Mouse (Mus musculus): Measurements from ENCODE around the gene Ccdc155. TPM values are rescaled to one million over a fixed set of nuclear protein-coding genes. Genes with fewer than 3 reads are reported as not detected.
"Not testable (repeated sequence)": the region's sequence is repeated elsewhere in the genome, so short reads cannot be mapped to it uniquely, and the experiment has no call there.

Ccdc155 gene
- polyA plus RNA-seq, 1 experiment: 0.70 TPM

DNA sequence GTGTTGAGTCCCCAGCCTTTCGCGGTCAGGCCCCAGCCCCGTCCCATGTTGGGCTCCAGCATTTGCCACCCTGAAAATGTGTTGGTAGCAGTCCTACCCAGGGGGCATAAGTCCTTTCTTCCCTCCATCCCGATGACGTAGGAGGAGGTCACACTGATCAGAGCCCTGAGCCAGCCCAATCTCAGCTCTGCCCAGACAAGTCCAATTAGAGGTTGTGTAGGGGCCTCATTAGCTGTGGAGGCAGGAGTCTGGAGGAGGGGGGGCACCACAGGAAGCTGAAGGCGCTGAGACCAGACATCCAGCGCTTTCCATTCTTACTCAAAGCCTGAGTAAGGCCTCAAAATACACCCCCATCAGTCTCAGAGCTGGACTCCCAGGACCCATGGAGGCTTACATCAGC, 18.8 kb downstream of the Ccdc155 start:
- no peak for TF ChIP-seq CTCF (IDR thresholded peaks at IDR 0.05; ENCODE audit: borderline replicate concordance, extremely low read depth, insufficient read depth, insufficient read length)
- TF ChIP-seq POLR2A (IDR thresholded peaks at IDR 0.05; ENCODE audit: borderline replicate concordance, extremely low read depth, insufficient read depth, insufficient read length, poor library complexity, severe bottlenecking): no peak
- no peak for DNase-seq (ENCODE audit: low read depth)

DNA sequence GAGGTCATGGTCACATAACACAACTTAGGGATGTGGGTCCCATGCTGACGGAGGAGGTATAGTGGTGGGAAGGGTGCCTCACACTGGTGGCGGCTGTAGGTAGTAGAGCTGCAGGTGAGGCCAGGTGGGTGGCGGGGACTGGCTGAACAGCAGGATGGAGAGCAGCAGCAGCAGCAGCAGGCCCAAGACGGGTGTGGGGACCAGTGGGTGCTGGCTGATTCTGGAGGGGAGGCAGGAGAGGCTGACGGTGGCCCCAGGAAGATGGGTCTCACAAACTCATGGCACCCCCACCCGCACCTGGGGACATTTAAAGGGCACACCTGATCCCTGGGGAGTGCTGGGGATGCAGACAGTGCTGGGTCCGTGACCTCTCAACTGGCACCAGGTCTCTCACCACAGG, 21.0 kb downstream of the Ccdc155 start:
- TF ChIP-seq CTCF (IDR thresholded peaks at IDR 0.05; ENCODE audit: borderline replicate concordance, extremely low read depth, insufficient read depth, insufficient read length) (no peak), POLR2A (IDR thresholded peaks at IDR 0.05; ENCODE audit: borderline replicate concordance, extremely low read depth, insufficient read depth, insufficient read length, poor library complexity, severe bottlenecking) (no peak)
- DNase-seq (ENCODE audit: low read depth): no peak

DNA sequence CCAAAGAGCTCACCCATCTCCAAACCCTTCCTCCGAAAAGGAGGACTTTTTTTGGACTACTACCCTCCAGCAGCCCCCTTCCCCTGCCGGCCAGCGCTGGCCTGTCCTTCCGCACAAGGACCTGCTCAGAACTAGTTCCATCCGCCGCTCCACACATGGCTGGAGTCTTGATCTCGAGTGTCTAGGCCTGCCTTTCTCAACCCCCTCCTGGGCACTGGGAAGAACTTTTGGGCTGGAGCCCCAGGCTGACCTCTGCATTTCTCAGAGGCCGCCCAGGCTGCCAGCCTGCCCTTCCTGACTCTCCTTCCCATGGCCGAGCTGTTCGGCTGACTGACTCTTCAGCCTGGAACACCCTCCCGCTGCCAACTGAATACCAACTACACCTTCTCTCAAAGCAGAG, 22.1 kb downstream of the Ccdc155 start:
- no peak for DNase-seq (ENCODE audit: low read depth)
- TF ChIP-seq POLR2A (IDR thresholded peaks at IDR 0.05; ENCODE audit: borderline replicate concordance, extremely low read depth, insufficient read depth, insufficient read length, poor library complexity, severe bottlenecking): no peak
- TF ChIP-seq CTCF (IDR thresholded peaks at IDR 0.05; ENCODE audit: borderline replicate concordance, extremely low read depth, insufficient read depth, insufficient read length): no peak

DNA sequence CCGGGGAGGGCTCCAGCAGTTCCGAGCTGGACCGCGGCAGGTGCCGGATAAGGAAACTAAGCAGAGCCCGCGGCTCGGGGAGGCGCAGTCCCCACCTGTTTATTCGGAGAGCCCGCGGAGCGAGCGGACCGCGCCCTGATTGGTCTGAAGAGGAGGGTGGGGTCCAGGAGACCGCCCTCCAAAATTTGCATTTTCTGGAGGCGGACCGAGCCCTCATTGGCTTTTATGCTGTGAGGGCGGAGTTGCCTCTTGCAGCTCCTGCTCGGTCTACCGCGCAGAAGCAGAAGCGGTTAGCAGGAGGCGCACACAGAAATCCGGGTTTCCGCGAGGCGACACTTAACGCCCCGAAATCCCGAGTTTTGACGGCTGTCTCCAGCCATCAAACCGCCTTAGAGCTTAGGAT, 22.5 kb downstream of the Ccdc155 start:
- no peak for TF ChIP-seq CTCF (IDR thresholded peaks at IDR 0.05; ENCODE audit: borderline replicate concordance, extremely low read depth, insufficient read depth, insufficient read length)
- no peak for TF ChIP-seq POLR2A (IDR thresholded peaks at IDR 0.05; ENCODE audit: borderline replicate concordance, extremely low read depth, insufficient read depth, insufficient read length, poor library complexity, severe bottlenecking)

DNA sequence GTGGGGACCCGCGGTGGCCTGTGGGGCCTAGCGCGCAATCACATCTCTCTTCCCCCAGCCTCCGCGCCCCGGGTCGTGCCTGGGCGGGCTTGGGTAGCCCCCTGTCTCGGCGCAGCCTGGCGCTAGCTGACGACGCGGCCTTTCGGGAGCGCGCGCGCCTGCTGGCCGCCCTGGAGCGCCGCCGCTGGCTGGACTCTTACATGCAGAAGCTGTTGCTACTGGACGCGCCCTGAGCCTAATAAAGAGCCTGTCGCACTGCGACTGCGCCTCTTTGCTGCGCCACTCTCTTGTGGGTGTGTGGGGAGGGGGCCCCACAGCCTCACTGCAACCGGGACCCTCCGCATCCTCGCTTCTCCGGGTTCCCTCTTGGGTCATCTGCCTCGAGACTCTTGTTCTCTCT, 23.2 kb downstream of the Ccdc155 start:
- no peak for DNase-seq (ENCODE audit: low read depth)

More for the DNA sequence above, 22.5 kb downstream of the Ccdc155 start:
- DNase-seq (ENCODE audit: low read depth): peak; percentile 93

DNA sequence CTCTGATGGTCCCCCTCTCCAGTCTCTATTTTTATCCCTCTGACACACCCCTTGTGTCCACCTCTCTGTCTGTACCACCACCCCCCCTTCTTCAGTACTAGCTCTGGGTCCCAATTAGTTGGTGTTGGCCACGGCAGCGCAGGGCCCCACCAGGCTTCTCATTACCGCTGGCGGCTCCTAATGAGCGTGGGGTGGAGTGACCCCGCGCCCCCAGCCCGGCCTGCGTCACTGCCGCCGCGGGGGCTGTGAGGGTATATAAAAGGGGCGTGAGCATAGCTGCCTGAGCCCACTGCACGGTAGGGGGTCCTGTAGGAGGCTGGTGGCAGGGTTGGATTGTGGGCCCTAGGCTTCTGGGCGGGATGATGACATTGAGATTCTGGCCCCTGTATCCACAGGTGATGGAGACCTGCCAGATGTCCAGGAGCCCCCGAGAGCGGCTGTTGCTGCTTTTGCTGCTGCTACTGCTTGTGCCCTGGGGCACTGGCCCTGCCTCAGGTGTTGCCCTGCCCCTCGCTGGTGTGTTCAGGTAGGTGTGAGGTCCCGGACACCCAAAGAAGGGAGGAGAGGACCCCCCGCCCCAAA, 23.7 kb downstream of the Ccdc155 start, which contains the start of gene Pth2:
TSS of gene Pth2 (plus strand) at position 100 of the 582 bp plus-strand sequence.
- TF ChIP-seq CTCF (IDR thresholded peaks at IDR 0.05; ENCODE audit: borderline replicate concordance, extremely low read depth, insufficient read depth, insufficient read length): no peak
- no peak for DNase-seq (ENCODE audit: low read depth)

More for the DNA sequence above, 23.2 kb downstream of the Ccdc155 start:
- no peak for TF ChIP-seq CTCF (IDR thresholded peaks at IDR 0.05; ENCODE audit: borderline replicate concordance, extremely low read depth, insufficient read depth, insufficient read length)
- no peak for TF ChIP-seq POLR2A (IDR thresholded peaks at IDR 0.05; ENCODE audit: borderline replicate concordance, extremely low read depth, insufficient read depth, insufficient read length, poor library complexity, severe bottlenecking)

DNA sequence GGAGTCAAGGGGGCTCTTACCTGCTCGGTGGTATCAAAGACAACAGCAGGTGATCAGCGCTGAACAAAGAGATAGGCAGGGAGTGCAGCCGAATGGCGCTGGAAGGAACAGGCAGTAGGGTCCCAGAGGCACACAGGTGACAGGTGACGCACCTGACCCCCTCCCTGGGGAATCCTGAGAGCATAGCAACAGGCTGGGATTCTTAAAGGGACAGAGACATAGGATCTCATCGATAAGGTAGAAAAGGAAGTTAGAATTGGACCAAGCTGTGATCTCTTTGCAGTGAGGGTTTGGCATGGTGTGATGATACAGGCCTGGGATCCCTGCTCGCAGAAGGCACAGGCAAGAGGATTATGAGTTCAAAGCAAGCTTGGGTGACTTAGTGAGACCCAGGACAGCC, 25.2 kb downstream of the Ccdc155 start, which contains the start of gene Gfy:
TSS of gene Gfy (minus strand) at position 101 of the 400 bp plus-strand sequence.
- DNase-seq (ENCODE audit: low read depth): no peak
- TF ChIP-seq CTCF (IDR thresholded peaks at IDR 0.05; ENCODE audit: borderline replicate concordance, extremely low read depth, insufficient read depth, insufficient read length): no peak

DNA sequence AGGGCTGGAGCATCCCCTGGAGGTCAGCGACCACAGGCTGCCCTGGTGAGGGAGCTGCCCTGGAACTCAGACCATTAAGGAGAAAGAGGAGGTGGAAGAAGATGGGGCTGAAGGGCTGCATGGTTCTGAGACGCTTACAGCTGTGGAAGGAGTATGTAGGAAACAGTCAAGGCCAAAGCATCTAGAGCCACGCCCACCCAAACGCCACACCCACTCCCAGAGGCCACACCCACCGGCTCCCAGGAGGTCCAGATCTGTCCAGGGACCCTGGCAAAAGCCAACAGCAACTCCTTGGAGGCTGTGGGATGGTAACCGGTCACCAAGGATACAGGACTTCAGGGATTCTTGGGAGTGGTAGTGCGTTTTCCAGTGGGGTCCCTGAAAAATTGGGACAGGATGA, 26.1 kb downstream of the Ccdc155 start:
- TF ChIP-seq CTCF (IDR thresholded peaks at IDR 0.05; ENCODE audit: borderline replicate concordance, extremely low read depth, insufficient read depth, insufficient read length) (no peak), POLR2A (IDR thresholded peaks at IDR 0.05; ENCODE audit: borderline replicate concordance, extremely low read depth, insufficient read depth, insufficient read length, poor library complexity, severe bottlenecking) (no peak)
- DNase-seq (ENCODE audit: low read depth): no peak

DNA sequence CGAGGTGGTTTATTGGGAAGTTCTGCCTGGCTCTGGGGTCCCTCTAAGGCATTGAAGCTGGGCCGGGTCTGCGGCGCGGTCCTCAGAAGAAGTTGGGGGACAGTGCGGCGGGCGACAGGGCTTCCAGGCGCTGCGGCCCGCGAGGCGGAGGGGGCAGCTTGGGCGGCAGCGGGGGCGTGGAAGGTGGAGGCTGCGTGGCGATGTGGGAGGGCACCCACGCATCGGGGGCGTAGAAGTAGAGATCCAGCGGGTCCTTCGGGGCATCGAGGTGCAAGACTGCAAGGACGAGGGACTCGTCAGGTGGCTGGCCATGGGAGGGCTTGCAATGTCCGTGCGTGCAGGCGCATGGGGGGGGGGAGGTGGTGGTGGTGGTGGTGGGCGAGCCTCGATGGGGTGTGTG, 28.3 kb downstream of the Ccdc155 start:
- no peak for TF ChIP-seq CTCF (IDR thresholded peaks at IDR 0.05; ENCODE audit: borderline replicate concordance, extremely low read depth, insufficient read depth, insufficient read length)
- TF ChIP-seq POLR2A (IDR thresholded peaks at IDR 0.05; ENCODE audit: borderline replicate concordance, extremely low read depth, insufficient read depth, insufficient read length, poor library complexity, severe bottlenecking): no peak
- DNase-seq (ENCODE audit: low read depth): no peak

DNA sequence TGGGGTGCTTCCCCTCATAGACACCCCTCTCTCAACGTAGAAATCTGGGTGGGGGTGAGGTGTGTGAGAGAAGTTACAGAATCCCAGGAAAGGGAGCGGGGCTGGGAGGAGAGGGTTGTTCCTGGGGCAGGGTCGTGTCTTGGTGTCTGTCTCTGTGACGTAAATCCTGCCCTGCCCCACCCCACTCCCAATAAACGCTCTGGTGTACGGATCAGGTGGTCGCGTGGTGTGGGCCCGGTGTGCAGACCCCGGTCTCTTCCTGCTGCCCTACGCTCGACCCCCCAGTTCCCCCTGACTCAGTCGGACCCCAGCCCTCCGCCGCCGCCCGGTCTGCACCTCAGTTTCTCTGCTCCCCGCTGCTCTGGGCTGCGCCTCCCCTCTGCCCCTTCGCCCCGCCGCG, 28.8 kb downstream of the Ccdc155 start:
- no peak for DNase-seq (ENCODE audit: low read depth)
- no peak for TF ChIP-seq CTCF (IDR thresholded peaks at IDR 0.05; ENCODE audit: borderline replicate concordance, extremely low read depth, insufficient read depth, insufficient read length)

DNA sequence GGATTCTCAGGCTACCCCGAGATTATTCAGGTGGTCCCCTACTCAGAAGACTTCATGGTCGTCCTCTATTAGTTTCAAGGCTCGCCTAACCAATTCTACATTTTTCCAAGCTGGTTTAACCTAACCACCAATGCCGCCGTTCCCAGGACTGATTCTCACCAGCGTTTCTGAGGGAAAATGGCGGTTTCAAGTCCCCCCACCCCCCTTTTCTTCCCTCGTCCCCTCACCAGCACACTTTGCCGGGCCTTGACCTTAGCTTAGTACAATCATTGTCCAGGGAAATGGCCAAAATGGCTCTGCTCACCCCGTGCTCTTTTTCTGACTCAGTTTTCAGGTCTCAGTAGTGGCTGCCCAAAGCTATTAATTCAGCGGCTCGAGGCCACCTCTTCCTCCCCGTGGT, 29.3 kb downstream of the Ccdc155 start:
- no peak for DNase-seq (ENCODE audit: low read depth)

DNA sequence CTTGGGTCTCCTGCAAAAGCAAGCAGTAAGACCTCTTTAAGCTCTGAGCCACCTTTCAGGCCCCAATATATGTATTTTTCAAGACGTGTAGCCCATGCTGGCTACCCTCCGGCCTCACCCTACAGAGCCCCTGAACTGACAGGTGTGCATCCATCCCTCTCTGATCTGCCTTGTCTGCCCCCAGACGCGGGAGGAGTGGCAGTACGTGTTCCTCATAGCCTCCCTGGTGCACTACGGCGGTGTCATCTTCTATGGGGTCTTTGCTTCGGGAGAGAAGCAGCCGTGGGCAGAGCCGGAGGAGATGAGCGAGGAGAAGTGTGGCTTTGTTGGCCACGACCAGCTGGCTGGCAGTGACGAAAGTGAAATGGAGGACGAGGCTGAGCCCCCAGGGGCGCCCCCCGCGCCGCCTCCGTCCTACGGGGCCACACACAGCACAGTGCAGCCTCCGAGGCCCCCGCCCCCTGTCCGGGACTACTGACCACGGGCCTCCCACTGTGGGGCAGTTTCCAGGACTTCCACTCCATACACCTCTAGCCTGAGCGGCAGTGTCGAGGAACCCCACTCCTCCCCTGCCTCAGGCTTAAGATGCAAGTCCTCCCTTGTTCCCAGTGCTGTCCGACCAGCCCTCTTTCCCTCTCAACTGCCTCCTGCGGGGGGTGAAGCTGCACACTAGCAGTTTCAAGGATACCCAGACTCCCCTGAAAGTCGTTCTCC, 30.0 kb downstream of the Ccdc155 start:
- TF ChIP-seq POLR2A (IDR thresholded peaks at IDR 0.05; ENCODE audit: borderline replicate concordance, extremely low read depth, insufficient read depth, insufficient read length, poor library complexity, severe bottlenecking) (no peak), CTCF (IDR thresholded peaks at IDR 0.05; ENCODE audit: borderline replicate concordance, extremely low read depth, insufficient read depth, insufficient read length) (no peak)
- no peak for DNase-seq (ENCODE audit: low read depth)

More for the DNA sequence above, 29.3 kb downstream of the Ccdc155 start:
- TF ChIP-seq CTCF (IDR thresholded peaks at IDR 0.05; ENCODE audit: borderline replicate concordance, extremely low read depth, insufficient read depth, insufficient read length) (no peak), POLR2A (IDR thresholded peaks at IDR 0.05; ENCODE audit: borderline replicate concordance, extremely low read depth, insufficient read depth, insufficient read length, poor library complexity, severe bottlenecking) (no peak)

DNA sequence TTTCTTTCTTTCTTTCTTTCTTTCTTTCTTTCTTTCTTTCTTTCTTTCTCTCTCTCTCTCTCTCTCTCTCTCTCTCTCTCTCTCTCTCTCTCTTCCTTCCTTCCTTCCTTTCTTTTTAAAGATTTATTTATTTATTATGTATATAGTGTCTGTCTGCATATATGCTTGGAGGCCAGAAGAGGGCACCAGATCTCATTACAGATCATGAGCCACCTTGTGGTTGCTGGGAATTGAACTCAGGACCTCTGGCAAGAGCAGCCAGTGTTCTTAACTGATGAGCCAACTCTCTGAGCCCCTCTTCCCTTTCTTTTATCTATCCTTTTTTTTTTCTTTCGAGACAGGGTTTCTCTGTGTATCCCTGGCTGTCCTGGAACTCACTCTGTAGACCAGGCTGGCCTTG, 30.9 kb downstream of the Ccdc155 start:
- DNase-seq (ENCODE audit: low read depth): not testable (repeated sequence)

Measured in brain, embryonic 14.5 days (tissue).